Mouse (Mus musculus): ENCODE data around the gene Lipe.
A peak's percentile ranks its signal among the peaks of the same experiment; 100 is the strongest.

Lipe gene

GRCm38 (mm10) chr7:25363151-25363550, 35.4 kb downstream of the Lipe start:
- DNase-seq (ENCODE audit: low spot score in 2 of 2): no peak

DNA sequence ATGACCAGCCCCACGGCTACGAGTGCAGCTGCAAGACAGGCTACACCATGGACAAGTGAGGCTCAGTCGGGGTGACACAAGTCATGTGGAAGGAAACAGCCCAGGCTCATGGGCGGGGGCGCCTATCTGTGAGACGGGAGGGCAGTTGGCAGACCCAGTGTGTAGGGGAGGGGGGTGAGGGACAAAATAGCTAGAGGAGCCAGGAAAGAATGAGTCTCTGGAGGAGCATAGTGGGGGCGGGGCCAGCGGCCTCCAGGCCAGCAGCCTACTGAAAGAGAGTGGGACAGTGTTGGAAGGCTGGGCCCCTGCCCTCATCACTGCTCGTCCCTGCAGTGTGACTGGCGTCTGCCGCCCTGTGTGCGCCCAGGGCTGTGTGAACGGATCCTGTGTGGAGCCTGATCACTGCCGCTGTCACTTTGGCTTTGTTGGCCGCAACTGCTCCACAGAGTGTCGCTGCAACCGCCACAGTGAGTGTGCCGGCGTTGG, 39.7 kb downstream of the Lipe start:
- no peak for DNase-seq (ENCODE audit: low spot score in 2 of 2)

DNA sequence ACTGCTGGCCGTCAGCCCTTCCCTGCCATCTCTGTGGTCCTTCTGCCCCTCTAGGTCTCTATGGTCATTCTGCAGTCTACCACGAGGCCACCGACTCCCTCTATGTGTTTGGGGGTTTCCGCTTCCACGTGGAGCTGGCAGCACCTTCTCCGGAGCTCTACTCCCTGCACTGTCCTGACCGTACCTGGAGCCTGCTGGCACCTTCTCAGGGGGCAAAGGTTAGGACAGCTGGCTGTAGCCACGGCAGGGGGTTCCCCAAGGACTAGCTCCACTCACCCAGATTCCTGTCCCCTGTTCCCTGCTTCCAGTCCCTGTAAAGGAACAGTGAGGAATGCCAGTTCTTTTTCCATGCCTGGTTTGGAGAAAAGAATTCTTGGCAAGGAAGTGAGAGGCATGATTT, 49.6 kb downstream of the Lipe start:
- no peak for DNase-seq (ENCODE audit: low spot score in 2 of 2)

GRCm38 (mm10) chr7:25341000-25341784, 57.3 kb downstream of the Lipe start:
- DNase-seq (ENCODE audit: low spot score in 2 of 2): no peak

DNA sequence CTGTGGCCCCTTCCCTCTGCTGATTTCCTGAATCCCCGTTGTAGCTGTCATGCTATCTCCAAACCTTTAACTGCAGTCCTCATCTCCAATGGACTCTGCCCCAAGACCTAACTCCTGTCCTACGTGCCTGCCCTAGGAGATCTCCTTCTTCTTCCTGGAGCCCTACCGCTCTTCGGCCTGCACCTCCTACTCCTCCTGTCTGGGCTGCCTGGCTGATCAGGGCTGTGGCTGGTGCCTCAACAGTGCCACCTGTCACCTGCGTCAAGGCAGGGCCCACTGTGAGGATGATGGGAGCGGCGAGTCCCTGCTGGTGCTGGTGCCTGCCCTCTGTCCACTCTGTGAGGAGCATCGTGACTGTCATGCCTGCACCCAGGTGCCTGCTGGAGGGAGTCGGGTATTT, 59.2 kb downstream of the Lipe start:
- no peak for DNase-seq (ENCODE audit: low spot score in 2 of 2)

- DNase-seq (ENCODE audit: low spot score in 2 of 2): peak in 1 of 2 experiments; percentile 60
Measured at GRCm38 (mm10) chr7:25334472-25334871, 64.0 kb downstream of the Lipe start.

DNA sequence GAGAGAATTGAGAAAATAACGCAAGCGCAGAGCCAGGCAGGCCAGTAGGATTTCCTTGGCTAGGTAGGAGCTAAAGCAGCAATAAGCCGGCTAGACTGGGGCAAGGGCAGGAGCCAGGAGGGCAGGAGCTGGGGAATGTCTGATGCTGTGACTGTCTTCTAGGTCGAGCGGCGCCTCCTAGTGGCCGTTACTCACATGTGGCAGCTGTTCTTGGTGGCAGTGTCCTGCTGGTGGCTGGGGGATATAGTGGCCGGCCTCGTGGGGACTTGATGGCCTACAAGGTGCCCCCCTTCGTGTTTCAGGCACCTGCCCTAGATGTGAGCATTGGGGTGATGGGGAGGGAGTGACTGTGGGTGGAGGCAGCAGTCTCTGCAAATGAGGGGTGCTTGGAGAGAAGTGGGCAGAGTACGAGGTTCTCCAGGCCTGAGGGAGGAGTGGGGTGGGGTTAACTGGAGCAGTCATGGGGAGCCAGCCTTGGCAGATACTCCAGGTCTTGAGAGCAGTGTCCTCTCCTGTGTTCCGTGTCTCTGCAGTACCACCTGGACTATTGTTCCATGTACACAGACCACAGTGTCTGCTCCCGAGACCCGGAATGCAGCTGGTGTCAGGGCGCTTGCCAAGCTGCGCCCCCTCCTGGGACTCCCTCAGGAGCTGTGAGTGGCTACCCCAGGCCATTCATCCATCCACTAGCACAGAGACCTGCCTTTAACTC, 64.8 kb downstream of the Lipe start:
- DNase-seq (ENCODE audit: low spot score in 2 of 2): peak; percentile 72 to 89

Measured in spleen, postnatal 4 days (tissue).